Mouse (Mus musculus): ENCODE measurements at regions not wholly inside any gene's neighbourhood (a gene's known extent, or its start where the extent isn't known, plus 50 kb on each side); places are given as distances from the start of the nearest gene placed in this dataset.

DNA sequence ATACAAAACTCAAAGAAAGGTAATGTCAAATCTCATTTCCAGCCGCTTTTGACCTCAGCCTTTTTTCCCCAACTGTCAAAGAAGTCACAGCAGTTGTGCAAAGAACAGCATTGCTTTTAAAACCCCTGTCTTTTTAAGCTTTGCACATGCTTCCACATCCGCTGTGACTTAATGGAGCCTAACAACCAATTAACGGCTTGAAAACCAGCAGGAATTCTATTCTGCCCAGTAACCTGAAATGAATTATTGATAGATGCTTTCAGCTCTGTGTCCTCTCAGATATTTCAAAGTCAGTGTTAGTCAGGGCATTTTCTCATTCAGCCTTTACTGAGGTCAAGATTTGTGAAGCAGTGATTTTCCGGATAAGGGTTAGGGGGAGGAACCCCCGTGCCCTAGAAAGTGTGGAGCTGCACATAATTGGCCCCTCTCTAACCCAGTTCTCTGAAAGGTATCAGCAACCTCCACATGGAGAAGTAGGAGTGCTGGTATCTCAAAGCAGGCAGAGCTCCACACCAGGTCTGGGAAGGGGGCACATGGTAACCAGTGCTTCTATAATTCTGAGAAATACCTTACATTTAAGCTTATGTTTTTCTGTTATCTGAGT lies 254.8 kb upstream of the Tmc3 start:
- TF ChIP-seq CTCF (IDR thresholded peaks at IDR 0.05; ENCODE audit: extremely low read depth, insufficient read depth, insufficient read length, insufficient replicate concordance) (no peak), POLR2A (IDR thresholded peaks at IDR 0.05; ENCODE audit: low read depth, low read length) (no peak)

Data from spleen, adult 2 months (tissue).